Mouse (Mus musculus): ENCODE data around the gene Prm2. TPM values are rescaled to one million over a fixed set of nuclear protein-coding genes. Genes with fewer than 3 reads are reported as not detected.

The Prm2 gene
- total and polyA plus RNA-seq, 2 experiments from 2014 or later = not detected

DNA sequence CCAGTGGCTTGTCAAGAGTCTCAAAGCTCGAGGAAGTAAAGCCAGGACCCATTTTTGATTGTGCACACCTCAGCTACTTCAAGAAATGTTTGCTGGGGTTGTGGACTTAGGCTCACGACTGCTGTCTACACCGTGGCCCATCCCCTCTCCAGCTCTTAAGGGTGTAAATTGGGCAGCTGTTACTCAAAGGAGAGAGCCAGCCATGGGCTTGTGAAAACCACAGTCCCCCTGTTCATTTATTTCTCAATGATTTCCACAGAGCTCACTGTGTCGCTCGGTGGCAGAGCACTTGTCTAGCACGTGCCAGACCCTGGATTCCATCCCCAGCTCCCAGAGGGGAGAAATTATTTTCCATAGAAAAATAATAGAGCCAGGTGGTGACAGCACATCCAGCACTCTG lies 39.8 kb downstream of the Prm2 start:
- H3K27ac ChIP-seq = no peak overlapping the region
- no peak for ATAC-seq
- WGBS = 66% methylated on average over 6 of the region's 6 CpGs
- H3K4me3 ChIP-seq (ENCODE audit: low read length) = no peak overlapping the region
- H3K27me3 ChIP-seq (ENCODE audit: insufficient read depth, low read length) = no peaks in the 10 kb centered on the region
- DNase-seq (ENCODE audit: low spot score) = no peak
- no peaks in the 10 kb centered on the region for H3K9me3 ChIP-seq (ENCODE audit: low read length)
- no peak for TF ChIP-seq CTCF (IDR thresholded peaks at IDR 0.05; ENCODE audit: low read depth)
- no peak overlapping the region for H3K9ac ChIP-seq (replicated peaks; ENCODE audit: low read length)
- H3K4me1 ChIP-seq (ENCODE audit: insufficient read depth, low read length) = no peaks in the 10 kb centered on the region
- no peaks in the 10 kb centered on the region for H3K36me3 ChIP-seq (ENCODE audit: insufficient read depth, low read length)
- no peak overlapping the region for H3K4me2 ChIP-seq (ENCODE audit: low read depth, low read length)

DNA sequence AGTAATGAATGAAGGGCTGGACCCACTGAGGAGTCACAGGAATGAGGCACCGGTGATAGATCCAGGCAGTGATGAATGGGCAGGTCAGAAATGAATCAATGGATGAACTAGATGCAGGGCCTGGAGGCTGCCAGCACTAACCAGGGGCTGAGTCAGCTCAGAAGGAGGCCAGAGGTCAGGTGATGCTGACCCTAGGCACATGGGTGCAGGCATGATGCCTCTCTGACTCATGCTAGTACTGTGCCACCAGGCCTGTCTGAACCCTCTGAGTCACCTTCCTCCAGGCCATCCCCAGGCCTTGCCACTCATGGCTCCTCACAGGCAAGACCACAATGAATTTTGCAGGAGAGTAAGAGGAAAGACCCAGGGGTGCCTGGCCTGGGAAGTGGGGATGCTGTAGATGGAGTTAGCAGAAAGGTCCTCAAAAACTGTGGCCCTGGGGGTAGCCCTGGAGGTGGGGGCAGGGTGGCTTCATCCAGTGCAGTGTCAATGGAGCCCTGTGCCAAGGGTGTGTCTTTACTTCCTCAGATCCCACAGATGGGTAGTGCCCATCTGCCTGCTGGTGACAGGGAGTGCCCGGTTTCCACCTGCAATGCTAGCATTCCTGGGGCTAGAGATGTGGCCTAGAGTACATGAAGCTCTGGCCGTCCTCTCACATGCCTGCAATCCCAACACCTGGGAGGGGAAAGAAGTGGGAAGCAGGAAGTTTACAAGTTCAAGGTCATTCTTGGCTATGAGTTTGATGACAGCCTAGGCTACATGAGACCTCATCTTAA lies 41.2 kb downstream of the Prm2 start:
- Histone ChIP-seq H3K9ac (replicated peaks; ENCODE audit: low read length) (no peak overlapping the region), H3K4me3 (ENCODE audit: low read length) (no peak overlapping the region), H3K27me3 (ENCODE audit: insufficient read depth, low read length) (no peaks in the 10 kb centered on the region), H3K36me3 (ENCODE audit: insufficient read depth, low read length) (no peaks in the 10 kb centered on the region), H3K4me1 (ENCODE audit: insufficient read depth, low read length) (no peaks in the 10 kb centered on the region), H3K27ac (no peak overlapping the region), H3K9me3 (ENCODE audit: low read length) (no peaks in the 10 kb centered on the region), H3K4me2 (ENCODE audit: low read depth, low read length) (no peak overlapping the region)
- TF ChIP-seq CTCF (IDR thresholded peaks at IDR 0.05; ENCODE audit: low read depth) = no peak
- 85% methylated on average over 3 of the region's 3 CpGs for WGBS
- no peak for ATAC-seq
- DNase-seq (ENCODE audit: low spot score) = no peak

DNA sequence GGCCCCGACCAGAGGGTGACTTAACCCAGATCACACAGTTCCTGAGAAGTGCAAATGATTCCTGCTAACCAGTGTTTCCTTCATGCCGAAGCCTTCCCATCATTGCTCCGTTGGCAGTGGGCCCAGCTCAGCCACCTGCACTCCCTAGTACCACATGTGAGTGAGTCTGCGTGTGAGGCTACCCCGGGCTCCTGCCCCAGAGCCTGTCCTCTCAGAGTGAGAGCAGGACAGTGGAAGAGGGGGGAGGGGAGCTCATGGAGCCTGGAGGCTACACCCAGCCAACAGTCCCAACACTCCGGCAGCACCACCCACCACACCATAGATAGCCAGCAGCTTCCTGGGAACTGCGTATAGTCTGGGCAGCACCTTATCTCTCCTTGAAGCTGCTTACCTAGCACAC lies 46.1 kb downstream of the Prm2 start:
- Histone ChIP-seq H3K9ac (replicated peaks; ENCODE audit: low read length) (no peak overlapping the region), H3K36me3 (ENCODE audit: insufficient read depth, low read length) (no peaks in the 10 kb centered on the region), H3K27me3 (ENCODE audit: insufficient read depth, low read length) (no peaks in the 10 kb centered on the region), H3K4me2 (ENCODE audit: low read depth, low read length) (no peak overlapping the region), H3K27ac (0 out of 2 replicates have a peak overlapping the region, but pooled peaks have one; percentile 26), H3K9me3 (ENCODE audit: low read length) (no peaks in the 10 kb centered on the region), H3K4me3 (ENCODE audit: low read length) (no peak overlapping the region), H3K4me1 (ENCODE audit: insufficient read depth, low read length) (no peaks in the 10 kb centered on the region)
- 41% methylated on average over 7 of the region's 7 CpGs for WGBS
- DNase-seq (ENCODE audit: low spot score) (peak; percentile 53), ATAC-seq (peak; percentile 59; the same call in 1 of the 2 replicates)
- no peak for TF ChIP-seq CTCF (IDR thresholded peaks at IDR 0.05; ENCODE audit: low read depth)

DNA sequence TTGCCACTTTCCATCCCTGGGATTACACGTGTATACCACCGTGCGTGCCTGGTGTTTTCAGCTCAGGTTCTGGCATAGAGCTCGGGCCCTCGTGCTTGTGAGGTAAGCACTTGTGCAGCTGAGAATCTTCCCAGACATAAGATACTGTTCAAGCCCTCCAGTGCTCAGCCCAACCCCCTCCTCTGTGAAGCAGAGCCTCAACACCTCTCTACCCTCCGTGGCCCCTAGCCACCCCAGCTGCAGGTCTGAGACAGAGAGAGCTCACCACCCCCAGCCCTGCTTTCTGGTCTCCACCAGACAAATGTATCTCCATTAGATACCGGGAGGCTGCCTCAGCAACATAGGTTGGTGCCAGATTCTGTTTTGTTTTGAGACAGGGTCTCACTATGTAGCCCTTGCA lies 46.7 kb downstream of the Prm2 start:
- no peak for TF ChIP-seq CTCF (IDR thresholded peaks at IDR 0.05; ENCODE audit: low read depth)
- ATAC-seq (no peak), DNase-seq (ENCODE audit: low spot score) (no peak)
- 75% methylated on average over 7 of the region's 7 CpGs for WGBS
- H3K36me3 ChIP-seq (ENCODE audit: insufficient read depth, low read length) = no peaks in the 10 kb centered on the region
- 0 out of 2 replicates have a peak overlapping the region, but pooled peaks have one; percentile 26 for H3K27ac ChIP-seq
- no peaks in the 10 kb centered on the region for H3K27me3 ChIP-seq (ENCODE audit: insufficient read depth, low read length)
- H3K4me3 ChIP-seq (ENCODE audit: low read length) = no peak overlapping the region
- no peak overlapping the region for H3K9ac ChIP-seq (replicated peaks; ENCODE audit: low read length)
- no peaks in the 10 kb centered on the region for H3K9me3 ChIP-seq (ENCODE audit: low read length)
- H3K4me1 ChIP-seq (ENCODE audit: insufficient read depth, low read length) = no peaks in the 10 kb centered on the region
- H3K4me2 ChIP-seq (ENCODE audit: low read depth, low read length) = no peak overlapping the region

Other genes starting within 250 kb of the Prm2 start
- gene Socs1, start 10.6 kb downstream of the Prm2 start, total RNA-seq (2014; rRNA removed) = 5.8 and 6.8 TPM in 2 replicates
- gene Socs1, start 10.6 kb downstream of the Prm2 start, polyA plus RNA-seq (2015; fragmentation: Nextera tagmentation; extraction: Ambion mirVana) = 4.4 and 4.8 TPM in 2 replicates
- not detected in 2 replicates for gene Tnp2, start 7.5 kb downstream of the Prm2 start, total RNA-seq (2014; rRNA removed)
- gene Tnp2, start 7.5 kb downstream of the Prm2 start, polyA plus RNA-seq (2015; fragmentation: Nextera tagmentation; extraction: Ambion mirVana) = not detected in 2 replicates
- gene Prm3, start 5.2 kb downstream of the Prm2 start, total RNA-seq (2014; rRNA removed) = not detected in 2 replicates
- not detected in 2 replicates for gene Prm3, start 5.2 kb downstream of the Prm2 start, polyA plus RNA-seq (2015; fragmentation: Nextera tagmentation; extraction: Ambion mirVana)
- not detected in 2 replicates for gene Prm1, start 9.7 kb upstream of the Prm2 start, total RNA-seq (2014; rRNA removed)
- gene Prm1, start 9.7 kb upstream of the Prm2 start, polyA plus RNA-seq (2015; fragmentation: Nextera tagmentation; extraction: Ambion mirVana) = 0.70 TPM in 1 of 2 replicates, not detected in the other
- gene Gm11172, start 16.8 kb upstream of the Prm2 start, total RNA-seq (2014; rRNA removed) = not detected in 2 replicates
- gene Gm11172, start 16.8 kb upstream of the Prm2 start, polyA plus RNA-seq (2015; fragmentation: Nextera tagmentation; extraction: Ambion mirVana) = not detected in 2 replicates
- 1.3 and 4.1 TPM in 2 replicates for gene Rmi2, start 38.9 kb upstream of the Prm2 start, total RNA-seq (2014; rRNA removed)
- 0.58 and 0.64 TPM in 2 replicates for gene Rmi2, start 38.9 kb upstream of the Prm2 start, polyA plus RNA-seq (2015; fragmentation: Nextera tagmentation; extraction: Ambion mirVana)

Data from hindbrain, postnatal 0 days (tissue).